Mouse (Mus musculus): ENCODE results near the gene E330014E10Rik. TPM values are rescaled to one million over a fixed set of nuclear protein-coding genes. Genes with fewer than 3 reads are reported as not detected.

Gene E330014E10Rik
- total and polyA plus RNA-seq, 3 experiments, result not detected

- no peak for DNase-seq (ENCODE audit: extremely low read depth)
- H3K9me3 ChIP-seq (replicated peaks; ENCODE audit: low read length), result no peaks in the 10 kb centered on the region
- H3K9ac ChIP-seq (ENCODE audit: insufficient read depth, low read depth), result no peak overlapping the region
- dilution Hi-C loops (cut with MboI; ENCODE audit: extremely low pct_ligation_motif_present, extremely low pct_unique_long_range_greater_than_20kb, low sequenced_read_pairs), result no loop called here
- H3K27ac ChIP-seq (ENCODE audit: insufficient read depth, low read depth), result no peak overlapping the region
- H3K4me2 ChIP-seq (ENCODE audit: insufficient read depth, low read depth, poor library complexity, severe bottlenecking), result no peak overlapping the region
- no peaks in the 10 kb centered on the region for H3K27me3 ChIP-seq (replicated peaks)
- H3K4me1 ChIP-seq (ENCODE audit: control insufficient read depth in 1 of 2, insufficient read depth in 2 of 2), result no peaks in the 10 kb centered on the region
- no peak overlapping the region for H3K4me3 ChIP-seq (replicated peaks in 1 of 3; ENCODE audit: low read depth in 2 of 3, low read length in 2 of 3, poor library complexity in 1 of 3)
- in situ Hi-C loops (cut with MboI; ENCODE audit: low pct_ligation_motif_present, low pct_unique_long_range_greater_than_20kb, low sequenced_read_pairs), result no loop called here
- TF ChIP-seq MAFK (IDR thresholded peaks at IDR 0.05; ENCODE audit: insufficient replicate concordance, low read length) (peak; percentile 93), POLR2A (IDR thresholded peaks at IDR 0.05; ENCODE audit: low read depth, low read length) (no peak)
- H3K36me3 ChIP-seq (replicated peaks in 1 of 2; ENCODE audit: control insufficient read depth in 1 of 2, insufficient read depth in 1 of 2, low read length in 1 of 2), result no peaks in the 10 kb centered on the region
- no peaks in the 10 kb centered on the region for H3K79me2 ChIP-seq (replicated peaks; ENCODE audit: control insufficient read depth, extremely low read depth, insufficient read depth, poor library complexity, severe bottlenecking)
These were observed 60.8 kb downstream of the E330014E10Rik start for GRCm38 (mm10) chr5:95836580-95836979.

GRCm38 (mm10) chr5:95854030-95854429 is 78.2 kb downstream of the E330014E10Rik start:
- dilution Hi-C loops (cut with MboI; ENCODE audit: extremely low pct_ligation_motif_present, extremely low pct_unique_long_range_greater_than_20kb, low sequenced_read_pairs), result no loop called here
- in situ Hi-C loops (cut with MboI; ENCODE audit: low pct_ligation_motif_present, low pct_unique_long_range_greater_than_20kb, low sequenced_read_pairs), result no loop called here
- DNase-seq (ENCODE audit: extremely low read depth), result no peak

More at GRCm38 (mm10) chr5:95854030-95854429, 78.2 kb downstream of the E330014E10Rik start:
- Histone ChIP-seq H3K79me2 (replicated peaks; ENCODE audit: control insufficient read depth, extremely low read depth, insufficient read depth, poor library complexity, severe bottlenecking) (no peaks in the 10 kb centered on the region), H3K27me3 (replicated peaks) (no peaks in the 10 kb centered on the region), H3K9ac (ENCODE audit: insufficient read depth, low read depth) (no peak overlapping the region), H3K4me1 (ENCODE audit: control insufficient read depth in 1 of 2, insufficient read depth in 2 of 2) (no peaks in the 10 kb centered on the region), H3K27ac (ENCODE audit: insufficient read depth, low read depth) (no peak overlapping the region), H3K4me2 (ENCODE audit: insufficient read depth, low read depth, poor library complexity, severe bottlenecking) (no peak overlapping the region), H3K4me3 (replicated peaks in 1 of 3; ENCODE audit: low read depth in 2 of 3, low read length in 2 of 3, poor library complexity in 1 of 3) (no peak overlapping the region), H3K9me3 (replicated peaks; ENCODE audit: low read length) (no peaks in the 10 kb centered on the region), H3K36me3 (replicated peaks in 1 of 2; ENCODE audit: control insufficient read depth in 1 of 2, insufficient read depth in 1 of 2, low read length in 1 of 2) (no peaks in the 10 kb centered on the region)
- no peak for TF ChIP-seq TCF12 (IDR thresholded peaks at IDR 0.05; ENCODE audit: low read depth, low read length)
- TF ChIP-seq CHD1 (IDR thresholded peaks at IDR 0.05; ENCODE audit: low read depth, low read length), result no peak
- no peak for TF ChIP-seq ZC3H11A (IDR thresholded peaks at IDR 0.05; ENCODE audit: low read depth, low read length)
- no peak for TF ChIP-seq USF1 (IDR thresholded peaks at IDR 0.05; ENCODE audit: low read depth, low read length)
- TF ChIP-seq POLR2AphosphoS2 (IDR thresholded peaks at IDR 0.05; ENCODE audit: low read depth, low read length), result no peak
- TF ChIP-seq POLR2A (IDR thresholded peaks at IDR 0.05; ENCODE audit: low read depth, low read length), result no peak
- no peak for TF ChIP-seq HCFC1 (IDR thresholded peaks at IDR 0.05; ENCODE audit: low read depth, low read length)
- TF ChIP-seq JUN (IDR thresholded peaks at IDR 0.05; ENCODE audit: insufficient read depth, low read depth, low read length), result no peak
- no peak for TF ChIP-seq MXI1 (IDR thresholded peaks at IDR 0.05; ENCODE audit: low read depth, low read length)
- TF ChIP-seq MAFK (IDR thresholded peaks at IDR 0.05; ENCODE audit: insufficient replicate concordance, low read length), result no peak
- no peak for TF ChIP-seq TBP (conservative IDR thresholded peaks at IDR 0.05; ENCODE audit: low read depth, low read length)
- no peak for TF ChIP-seq ELF1 (IDR thresholded peaks at IDR 0.05; ENCODE audit: low read depth, low read length)
- TF ChIP-seq PAX5 (IDR thresholded peaks at IDR 0.05; ENCODE audit: low read length), result no peak
- TF ChIP-seq MAZ (IDR thresholded peaks at IDR 0.05; ENCODE audit: low read depth, low read length), result no peak

Other genes with a start within 250 kb of the E330014E10Rik start
- gene Gm7971, start 181.1 kb upstream of the E330014E10Rik start, total RNA-seq (2012; rRNA removed), result not detected in 2 replicates
- not detected in 2 replicates for gene Gm7971, start 181.1 kb upstream of the E330014E10Rik start, total RNA-seq (2014; rRNA removed)
- gene Gm7971, start 181.1 kb upstream of the E330014E10Rik start, polyA plus RNA-seq (2012; ENCODE audit: insufficient read length, low read depth), result not detected in 2 replicates
- not detected in 2 replicates for gene Gm7978, start 39.8 kb upstream of the E330014E10Rik start, total RNA-seq (2012; rRNA removed)
- gene Gm7978, start 39.8 kb upstream of the E330014E10Rik start, total RNA-seq (2014; rRNA removed), result not detected in 2 replicates
- not detected in 2 replicates for gene Gm7978, start 39.8 kb upstream of the E330014E10Rik start, polyA plus RNA-seq (2012; ENCODE audit: insufficient read length, low read depth)
- not detected in 2 replicates for gene Gm7982, start 34.0 kb upstream of the E330014E10Rik start, total RNA-seq (2012; rRNA removed)
- gene Gm7982, start 34.0 kb upstream of the E330014E10Rik start, total RNA-seq (2014; rRNA removed), result not detected in 2 replicates
- gene Gm7982, start 34.0 kb upstream of the E330014E10Rik start, polyA plus RNA-seq (2012; ENCODE audit: insufficient read length, low read depth), result not detected in 2 replicates
- gene Cxcl13, start 181.0 kb downstream of the E330014E10Rik start, total RNA-seq (2012; rRNA removed), result not detected in 2 replicates
- gene Cxcl13, start 181.0 kb downstream of the E330014E10Rik start, total RNA-seq (2014; rRNA removed), result not detected in 2 replicates
- gene Cxcl13, start 181.0 kb downstream of the E330014E10Rik start, polyA plus RNA-seq (2012; ENCODE audit: insufficient read length, low read depth), result not detected in 2 replicates